Mouse (Mus musculus) megakaryocyte, embryonic 14.5 days (primary cell): Measurements from ENCODE around the gene Ptprm. TPM values are rescaled to one million over a fixed set of nuclear protein-coding genes. Genes with fewer than 3 reads are reported as not detected.

Experiments
- H3K27me3 ChIP-seq: replicated peaks from 2 replicates; pipeline ENCODE3; 2012; ENCODE audit warnings: inconsistent platforms
- H3K36me3 ChIP-seq: replicated peaks from 2 replicates; pipeline ENCODE3; 2012; ENCODE audit warnings: low read length, inconsistent platforms, mixed read lengths
- H3K4me1 ChIP-seq: 2 replicates; pipeline ENCODE4 v1.6.1; 2012; ENCODE audit warnings: inconsistent platforms
- H3K4me3 ChIP-seq: replicated peaks from 2 replicates; pipeline ENCODE3; 2012; ENCODE audit warnings: moderate library complexity, mild to moderate bottlenecking, inconsistent platforms
- H3K9me3 ChIP-seq: 2 replicates; pipeline ENCODE4 v1.6.1; 2012; ENCODE audit warnings: inconsistent platforms
- FLI1 ChIP-seq: IDR thresholded peaks from 2 replicates; pipeline ENCODE4 v1.6.1; 2012; ENCODE audit warnings: low read length, inconsistent platforms, mixed read lengths
- GATA1 ChIP-seq: IDR thresholded peaks from 3 replicates; pipeline ENCODE4 v1.6.1; 2012; ENCODE audit warnings: mixed read lengths, low read length, inconsistent platforms, borderline replicate concordance
- polyA plus RNA-seq: library from polyadenylated mRNA; stranded (reverse); fragments of >175 nt; gene quantifications from 2 replicates; pipeline ENCODE4 v1.2.3, GENCODE M21; 2012; ENCODE audit warnings: low replicate concordance; ENCODE audit not compliant: insufficient read depth

Ptprm gene
- polyA plus RNA-seq, 1 experiment, result not detected

- Histone ChIP-seq H3K36me3 (no peaks in the 10 kb centered on the region), H3K27me3 (no peaks in the 10 kb centered on the region), H3K9me3 (peaks cover 51% of the 10 kb centered on the region), H3K4me3 (no peak overlapping the region), H3K4me1 (no peaks in the 10 kb centered on the region)
- TF ChIP-seq GATA1 (no peak), FLI1 (no peak)
These were observed 683.0 kb downstream of the Ptprm start for GRCm38 (mm10) chr17:66671287-66671686.

GRCm38 (mm10) chr17:66665791-66666190 is 688.5 kb downstream of the Ptprm start:
- TF ChIP-seq GATA1 (no peak), FLI1 (no peak)
- no peaks in the 10 kb centered on the region for H3K36me3 ChIP-seq
- no peaks in the 10 kb centered on the region for H3K27me3 ChIP-seq
- H3K9me3 ChIP-seq, result peaks cover 38% of the 10 kb centered on the region
- H3K4me1 ChIP-seq, result no peaks in the 10 kb centered on the region
- H3K4me3 ChIP-seq, result no peak overlapping the region

GRCm38 (mm10) chr17:66665201-66665756 is 689.0 kb downstream of the Ptprm start:
- TF ChIP-seq FLI1 (no peak), GATA1 (no peak)
- no peaks in the 10 kb centered on the region for H3K27me3 ChIP-seq
- peaks cover 33% of the 10 kb centered on the region for H3K9me3 ChIP-seq

GRCm38 (mm10) chr17:66664796-66665195 is 689.5 kb downstream of the Ptprm start:
- TF ChIP-seq FLI1, result no peak
- H3K36me3 ChIP-seq, result no peaks in the 10 kb centered on the region
- no peak overlapping the region for H3K4me3 ChIP-seq
- no peaks in the 10 kb centered on the region for H3K4me1 ChIP-seq
- peaks cover 29% of the 10 kb centered on the region for H3K9me3 ChIP-seq
- no peaks in the 10 kb centered on the region for H3K27me3 ChIP-seq

More at GRCm38 (mm10) chr17:66665201-66665756, 689.0 kb downstream of the Ptprm start:
- Histone ChIP-seq H3K4me3 (no peak overlapping the region), H3K36me3 (no peaks in the 10 kb centered on the region), H3K4me1 (no peaks in the 10 kb centered on the region)

- peaks cover 11% of the 10 kb centered on the region for H3K9me3 ChIP-seq
- no peaks in the 10 kb centered on the region for H3K36me3 ChIP-seq
- TF ChIP-seq FLI1 (no peak), GATA1 (no peak)
- H3K27me3 ChIP-seq, result no peaks in the 10 kb centered on the region
- H3K4me1 ChIP-seq, result no peaks in the 10 kb centered on the region
- no peak overlapping the region for H3K4me3 ChIP-seq
These were observed 695.0 kb downstream of the Ptprm start for GRCm38 (mm10) chr17:66659242-66659641.

GRCm38 (mm10) chr17:66637951-66638722 is 716.1 kb downstream of the Ptprm start:
- Histone ChIP-seq H3K9me3 (peaks cover 47% of the 10 kb centered on the region), H3K4me3 (no peak overlapping the region), H3K36me3 (no peaks in the 10 kb centered on the region), H3K4me1 (no peaks in the 10 kb centered on the region), H3K27me3 (no peaks in the 10 kb centered on the region)
- TF ChIP-seq FLI1 (no peak), GATA1 (no peak)

- Histone ChIP-seq H3K4me3 (no peak overlapping the region), H3K9me3 (peaks cover 25% of the 10 kb centered on the region), H3K27me3 (no peaks in the 10 kb centered on the region), H3K4me1 (no peaks in the 10 kb centered on the region), H3K36me3 (no peaks in the 10 kb centered on the region)
- no peak for TF ChIP-seq FLI1
- no peak for TF ChIP-seq GATA1
These were observed 734.1 kb downstream of the Ptprm start for GRCm38 (mm10) chr17:66619996-66620656.

- H3K27me3 ChIP-seq, result no peaks in the 10 kb centered on the region
- no peaks in the 10 kb centered on the region for H3K36me3 ChIP-seq
- H3K4me1 ChIP-seq, result no peaks in the 10 kb centered on the region
- TF ChIP-seq FLI1 (no peak), GATA1 (no peak)
- peaks cover 25% of the 10 kb centered on the region for H3K9me3 ChIP-seq
- H3K4me3 ChIP-seq, result no peak overlapping the region
These were observed 734.9 kb downstream of the Ptprm start for GRCm38 (mm10) chr17:66619255-66619826.
